Mouse (Mus musculus) bone marrow macrophage, adult 2 months (primary cell): ENCODE data around the gene Klf9.

Experiments used
- CTCF ChIP-seq: IDR thresholded peaks from 2 replicates; pipeline ENCODE4 v1.5.1; 2012; ENCODE audit warnings: low read depth, mild to moderate bottlenecking, low read length, moderate library complexity
- POLR2A ChIP-seq: IDR thresholded peaks from 2 replicates; pipeline ENCODE4 v1.6.1; 2012; ENCODE audit warnings: mild to moderate bottlenecking, low read depth, low read length, borderline replicate concordance

DNA sequence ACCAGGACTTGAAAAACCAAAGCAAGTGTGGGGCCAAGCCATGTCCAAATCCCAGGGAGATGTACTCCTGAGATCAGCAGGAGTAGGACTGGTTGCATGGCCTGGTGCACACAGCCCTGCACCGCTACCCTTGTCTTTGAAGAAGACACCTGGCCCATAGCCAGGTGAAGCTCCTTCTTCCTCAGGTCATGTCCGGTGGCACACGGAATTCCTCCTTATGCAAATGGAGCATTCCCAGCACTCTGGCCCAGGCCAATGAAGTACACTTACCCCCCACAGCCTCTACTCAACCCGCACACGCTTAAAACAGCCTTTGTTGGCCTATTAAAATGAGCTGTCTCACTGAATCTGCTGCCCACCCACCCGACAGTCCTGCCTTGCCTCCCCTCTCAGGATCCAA is 50.5 kb downstream of the Klf9 start:
- no peak for TF ChIP-seq CTCF
- TF ChIP-seq POLR2A: no peak
